Mouse (Mus musculus): Measurements from ENCODE around the gene Lrmp. TPM values are rescaled to one million over a fixed set of nuclear protein-coding genes. Genes with fewer than 3 reads are reported as not detected.

Lrmp gene
- polyA plus RNA-seq (2012; rRNA removed), result 120 and 145 TPM in 2 replicates

- peak; percentile 62 to 78 for DNase-seq (ENCODE audit: low read depth in 1 of 2, low spot score in 2 of 2)
- Histone ChIP-seq H3K4me1 (ENCODE audit: control insufficient read depth, insufficient read depth, insufficient read length) (peaks cover 4% of the 10 kb centered on the region; the same call in 1 of the 2 replicates), H3K27ac (ENCODE audit: insufficient read depth, low read length) (peak within 1 kb of the TSS; percentile 65), H3K4me3 (ENCODE audit: extremely low read depth, insufficient read depth, insufficient read length) (no peak within 1 kb of the TSS), H3K27me3 (ENCODE audit: control insufficient read depth, insufficient read depth, low read length) (no peaks in the 10 kb centered on the region), H3K36me3 (ENCODE audit: control insufficient read depth, insufficient read depth, low read length) (no peaks in the 10 kb centered on the region)
- WGBS, result 34% methylated on average over 6 of the region's 6 CpGs
- TF ChIP-seq POLR2A (IDR thresholded peaks at IDR 0.05; ENCODE audit: low read depth, low read length), result no peak
- TF ChIP-seq CTCF (IDR thresholded peaks at IDR 0.05; ENCODE audit: extremely low read depth, insufficient read depth, insufficient read length, insufficient replicate concordance), result no peak
Measured at GRCm38 (mm10) chr6:145115476-145116097, at the start of gene Lrmp. Gene Lrmp, plus strand, starts transcription at chr6:145115653.

GRCm38 (mm10) chr6:145066416-145066815 is 49.0 kb upstream of the Lrmp start:
- Histone ChIP-seq H3K4me3 (ENCODE audit: extremely low read depth, insufficient read depth, insufficient read length) (no peak overlapping the region), H3K36me3 (ENCODE audit: control insufficient read depth, insufficient read depth, low read length) (no peaks in the 10 kb centered on the region), H3K4me1 (ENCODE audit: control insufficient read depth, insufficient read depth, insufficient read length) (no peaks in the 10 kb centered on the region), H3K27ac (ENCODE audit: insufficient read depth, low read length) (no peak overlapping the region), H3K27me3 (ENCODE audit: control insufficient read depth, insufficient read depth, low read length) (no peaks in the 10 kb centered on the region)
- TF ChIP-seq POLR2A (IDR thresholded peaks at IDR 0.05; ENCODE audit: low read depth, low read length) (no peak), CTCF (IDR thresholded peaks at IDR 0.05; ENCODE audit: extremely low read depth, insufficient read depth, insufficient read length, insufficient replicate concordance) (no peak)
- WGBS, result 83% methylated on average over 6 of the region's 6 CpGs
- DNase-seq (ENCODE audit: low read depth in 1 of 2, low spot score in 2 of 2), result no peak

GRCm38 (mm10) chr6:145067679-145068078 is 47.8 kb upstream of the Lrmp start:
- H3K4me1 ChIP-seq (ENCODE audit: control insufficient read depth, insufficient read depth, insufficient read length), result no peaks in the 10 kb centered on the region
- H3K27ac ChIP-seq (ENCODE audit: insufficient read depth, low read length), result no peak overlapping the region
- TF ChIP-seq POLR2A (IDR thresholded peaks at IDR 0.05; ENCODE audit: low read depth, low read length), result no peak
- TF ChIP-seq CTCF (IDR thresholded peaks at IDR 0.05; ENCODE audit: extremely low read depth, insufficient read depth, insufficient read length, insufficient replicate concordance), result no peak
- H3K36me3 ChIP-seq (ENCODE audit: control insufficient read depth, insufficient read depth, low read length), result no peaks in the 10 kb centered on the region
- no peaks in the 10 kb centered on the region for H3K27me3 ChIP-seq (ENCODE audit: control insufficient read depth, insufficient read depth, low read length)
- H3K4me3 ChIP-seq (ENCODE audit: extremely low read depth, insufficient read depth, insufficient read length), result no peak overlapping the region
- WGBS, result 80% methylated on average over 8 of the region's 8 CpGs
- no peak for DNase-seq (ENCODE audit: low read depth in 1 of 2, low spot score in 2 of 2)

- H3K4me1 ChIP-seq (ENCODE audit: control insufficient read depth, insufficient read depth, insufficient read length), result no peaks in the 10 kb centered on the region
- no peak overlapping the region for H3K27ac ChIP-seq (ENCODE audit: insufficient read depth, low read length)
- WGBS, result 53% methylated on average over 7 of the region's 7 CpGs
- no peak for DNase-seq (ENCODE audit: low read depth in 1 of 2, low spot score in 2 of 2)
- no peak for TF ChIP-seq CTCF (IDR thresholded peaks at IDR 0.05; ENCODE audit: extremely low read depth, insufficient read depth, insufficient read length, insufficient replicate concordance)
- TF ChIP-seq POLR2A (IDR thresholded peaks at IDR 0.05; ENCODE audit: low read depth, low read length), result no peak
- no peaks in the 10 kb centered on the region for H3K27me3 ChIP-seq (ENCODE audit: control insufficient read depth, insufficient read depth, low read length)
- no peak overlapping the region for H3K4me3 ChIP-seq (ENCODE audit: extremely low read depth, insufficient read depth, insufficient read length)
- H3K36me3 ChIP-seq (ENCODE audit: control insufficient read depth, insufficient read depth, low read length), result no peaks in the 10 kb centered on the region
Measured at GRCm38 (mm10) chr6:145069397-145069796, 46.1 kb upstream of the Lrmp start.

GRCm38 (mm10) chr6:145069921-145070320 is 45.5 kb upstream of the Lrmp start:
- WGBS, result 10% methylated on average over 2 of the region's 2 CpGs
- no peak for DNase-seq (ENCODE audit: low read depth in 1 of 2, low spot score in 2 of 2)
- no peak for TF ChIP-seq POLR2A (IDR thresholded peaks at IDR 0.05; ENCODE audit: low read depth, low read length)
- no peak for TF ChIP-seq CTCF (IDR thresholded peaks at IDR 0.05; ENCODE audit: extremely low read depth, insufficient read depth, insufficient read length, insufficient replicate concordance)

GRCm38 (mm10) chr6:145074461-145074860 is 41.0 kb upstream of the Lrmp start:
- DNase-seq (ENCODE audit: low read depth in 1 of 2, low spot score in 2 of 2), result no peak
- H3K4me3 ChIP-seq (ENCODE audit: extremely low read depth, insufficient read depth, insufficient read length), result no peak overlapping the region
- H3K27me3 ChIP-seq (ENCODE audit: control insufficient read depth, insufficient read depth, low read length), result no peaks in the 10 kb centered on the region
- H3K36me3 ChIP-seq (ENCODE audit: control insufficient read depth, insufficient read depth, low read length), result no peaks in the 10 kb centered on the region
- TF ChIP-seq POLR2A (IDR thresholded peaks at IDR 0.05; ENCODE audit: low read depth, low read length) (no peak), CTCF (IDR thresholded peaks at IDR 0.05; ENCODE audit: extremely low read depth, insufficient read depth, insufficient read length, insufficient replicate concordance) (no peak)
- no peak overlapping the region for H3K27ac ChIP-seq (ENCODE audit: insufficient read depth, low read length)
- peaks cover 4% of the 10 kb centered on the region; the same call in 1 of the 2 replicates for H3K4me1 ChIP-seq (ENCODE audit: control insufficient read depth, insufficient read depth, insufficient read length)

More at GRCm38 (mm10) chr6:145069921-145070320, 45.5 kb upstream of the Lrmp start:
- Histone ChIP-seq H3K36me3 (ENCODE audit: control insufficient read depth, insufficient read depth, low read length) (no peaks in the 10 kb centered on the region), H3K4me1 (ENCODE audit: control insufficient read depth, insufficient read depth, insufficient read length) (no peaks in the 10 kb centered on the region), H3K4me3 (ENCODE audit: extremely low read depth, insufficient read depth, insufficient read length) (no peak overlapping the region), H3K27me3 (ENCODE audit: control insufficient read depth, insufficient read depth, low read length) (no peaks in the 10 kb centered on the region), H3K27ac (ENCODE audit: insufficient read depth, low read length) (no peak overlapping the region)

- DNase-seq (ENCODE audit: low read depth in 1 of 2, low spot score in 2 of 2), result no peak
- H3K4me3 ChIP-seq (ENCODE audit: extremely low read depth, insufficient read depth, insufficient read length), result peak overlapping the region; percentile 46; the same call in 1 of the 2 replicates
- TF ChIP-seq POLR2A (IDR thresholded peaks at IDR 0.05; ENCODE audit: low read depth, low read length), result no peak
- no peak for TF ChIP-seq CTCF (IDR thresholded peaks at IDR 0.05; ENCODE audit: extremely low read depth, insufficient read depth, insufficient read length, insufficient replicate concordance)
- no peaks in the 10 kb centered on the region for H3K27me3 ChIP-seq (ENCODE audit: control insufficient read depth, insufficient read depth, low read length)
- peaks cover 4% of the 10 kb centered on the region; the same call in 1 of the 2 replicates for H3K4me1 ChIP-seq (ENCODE audit: control insufficient read depth, insufficient read depth, insufficient read length)
- no peaks in the 10 kb centered on the region for H3K36me3 ChIP-seq (ENCODE audit: control insufficient read depth, insufficient read depth, low read length)
- WGBS, result under 1% methylated on average over 20 of the region's 20 CpGs
- no peak overlapping the region for H3K27ac ChIP-seq (ENCODE audit: insufficient read depth, low read length)
Measured at GRCm38 (mm10) chr6:145075088-145075547, 40.3 kb upstream of the Lrmp start.
